Mouse (Mus musculus): ENCODE results near the gene Adat1. TPM values are rescaled to one million over a fixed set of nuclear protein-coding genes. Genes with fewer than 3 reads are reported as not detected.
"Not testable (repeated sequence)": the region's sequence is repeated elsewhere in the genome, so short reads cannot be mapped to it uniquely, and the experiment has no call there.

Gene Adat1
- total and polyA plus RNA-seq, 3 experiments: 8.3 to 9.3 TPM; not detected in 1

DNA sequence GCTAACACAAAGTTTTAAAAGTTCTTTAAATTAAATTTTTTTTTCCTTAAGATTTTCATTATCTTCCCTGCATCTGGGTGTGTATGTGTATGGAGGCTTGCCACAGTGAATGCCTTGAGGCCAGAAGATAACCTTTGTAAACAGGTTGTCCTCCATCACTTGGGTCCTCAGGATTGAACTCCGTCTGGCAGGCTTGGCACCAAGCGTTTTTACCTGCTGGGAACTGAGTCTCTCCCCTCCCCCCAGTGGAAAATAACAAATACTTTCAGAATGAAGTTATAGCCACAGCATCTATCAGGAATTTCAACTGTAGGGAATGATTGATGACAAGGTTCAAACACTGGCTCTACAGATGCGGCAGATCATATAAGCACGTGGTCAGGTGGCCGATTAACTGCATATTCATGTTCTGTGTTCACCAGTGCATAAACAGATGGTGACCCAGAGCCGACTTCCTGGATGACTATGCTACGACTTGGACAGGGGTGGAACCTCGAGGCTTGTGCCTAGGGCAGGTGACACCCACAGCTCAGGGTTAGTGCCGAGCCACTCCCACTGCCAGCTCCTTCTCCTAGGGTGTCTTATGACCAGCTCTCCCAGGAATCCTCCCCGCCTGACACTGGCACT, 52.5 kb downstream of the Adat1 start:
- no peak for TF ChIP-seq RAD21 (IDR thresholded peaks at IDR 0.05; ENCODE audit: low read depth, low read length)
- 0 out of 2 replicates have a peak, but pooled peaks have one; percentile 6 for TF ChIP-seq MAZ (IDR thresholded peaks at IDR 0.05; ENCODE audit: low read depth, low read length)
- TF ChIP-seq HCFC1 (IDR thresholded peaks at IDR 0.05; ENCODE audit: low read depth, low read length): peak; percentile 19; the same call in 1 of the 2 replicates
- peak; percentile 60; the same call in 1 of the 2 replicates for TF ChIP-seq USF1 (IDR thresholded peaks at IDR 0.05; ENCODE audit: low read depth, low read length)
- peak; percentile 43 for TF ChIP-seq ELF1 (IDR thresholded peaks at IDR 0.05; ENCODE audit: low read depth, low read length)
- TF ChIP-seq MYC (IDR thresholded peaks at IDR 0.05; ENCODE audit: low read depth, low read length): peak; percentile 66
- TF ChIP-seq TAL1 (IDR thresholded peaks at IDR 0.05; ENCODE audit: low read length): no peak
- TF ChIP-seq SMC3 (IDR thresholded peaks at IDR 0.05; ENCODE audit: low read depth, low read length): no peak
- TF ChIP-seq MAX (IDR thresholded peaks at IDR 0.05; ENCODE audit: low read length): peak; percentile 94
- 0 out of 2 replicates have a peak, but pooled peaks have one; percentile 11 for TF ChIP-seq SIN3A (IDR thresholded peaks at IDR 0.05; ENCODE audit: low read length)
- no peak for TF ChIP-seq USF2 (IDR thresholded peaks at IDR 0.05; ENCODE audit: borderline replicate concordance in 1 of 2, insufficient read depth in 1 of 2, low read depth in 1 of 2, low read length in 2 of 2)
- TF ChIP-seq MXI1 (IDR thresholded peaks at IDR 0.05; ENCODE audit: low read depth, low read length): peak; percentile 68
- peaks cover 0 to 12% of the 10 kb centered on the region in 2 experiments; a peak in 3 of 4 replicates for H3K36me3 ChIP-seq (ENCODE audit: control insufficient read depth in 1 of 2, insufficient read depth in 2 of 2, low read length in 2 of 2)
- peak; percentile 75 for DNase-seq (ENCODE audit: low read depth, low spot score)
- H3K27me3 ChIP-seq (ENCODE audit: control insufficient read depth in 1 of 2, insufficient read depth in 2 of 2, low read length in 2 of 2): no peaks in the 10 kb centered on the region
- H3K9me3 ChIP-seq (replicated peaks; ENCODE audit: insufficient read depth, low read length): no peaks in the 10 kb centered on the region
- peaks cover 4 to 18% of the 10 kb centered on the region in 2 experiments for H3K4me1 ChIP-seq (ENCODE audit: control insufficient read depth in 1 of 2, insufficient read depth in 2 of 2, low read length in 2 of 2)
- H3K9ac ChIP-seq (ENCODE audit: control insufficient read depth, low read depth, low read length, poor library complexity, severe bottlenecking): peak overlapping the region; percentile 53
- peak overlapping the region; percentile 3; the same call in 1 of the 2 replicates for H3K27ac ChIP-seq (ENCODE audit: control insufficient read depth, low read depth, low read length)
- peak overlapping the region; percentile 75 to 93 for H3K4me3 ChIP-seq (ENCODE audit: control insufficient read depth in 1 of 2, insufficient read depth in 1 of 2, low read depth in 2 of 2, low read length in 2 of 2)
- H3K79me2 ChIP-seq (ENCODE audit: control insufficient read depth, insufficient read depth, low read length, poor library complexity): peaks cover 5% of the 10 kb centered on the region; the same call in 1 of the 2 replicates

DNA sequence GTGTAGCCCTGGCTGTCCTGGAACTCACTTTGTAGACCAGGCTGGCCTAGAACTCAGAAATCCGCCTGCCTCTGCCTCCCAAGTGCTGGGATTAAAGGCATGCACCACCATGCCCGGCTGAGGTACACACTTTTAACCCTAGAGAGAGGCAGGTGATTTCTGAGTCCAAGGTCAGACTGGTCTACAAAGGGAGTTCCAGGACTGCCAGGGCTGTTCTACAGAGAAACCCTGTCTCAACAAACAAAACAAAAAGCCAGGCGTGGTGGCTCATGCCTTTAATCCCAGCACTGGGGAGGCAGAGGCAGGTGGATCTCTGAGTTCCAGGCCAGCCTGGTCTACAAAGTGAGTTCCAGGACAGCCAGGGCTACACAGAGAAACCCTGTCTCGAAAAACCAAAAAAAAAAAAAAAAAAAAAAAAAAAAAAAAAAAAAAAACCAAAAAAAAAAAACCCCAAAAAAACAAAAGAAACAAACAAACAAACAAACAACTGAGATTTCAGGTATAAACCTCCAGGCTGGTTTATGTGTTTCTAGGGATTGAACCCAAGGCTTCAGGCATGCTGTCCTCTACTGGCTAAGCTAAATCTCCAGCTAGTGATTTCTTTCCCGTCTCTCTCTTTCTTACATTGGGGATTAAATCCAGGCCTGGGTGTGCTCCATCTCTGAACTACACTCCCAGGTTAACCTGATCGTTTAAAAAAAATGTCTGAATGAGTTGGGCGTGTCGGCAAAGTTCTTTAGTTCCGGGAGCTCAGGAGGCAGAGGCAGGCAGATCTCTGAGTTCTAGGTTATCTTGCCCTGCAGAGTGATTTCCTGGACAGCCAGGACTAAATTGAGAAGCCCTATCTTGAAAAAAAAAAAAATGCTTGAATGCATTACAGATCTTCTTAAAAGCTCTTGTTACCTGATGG, 53.8 kb downstream of the Adat1 start:
- not testable (repeated sequence) for H3K4me3 ChIP-seq (ENCODE audit: control insufficient read depth in 1 of 2, insufficient read depth in 1 of 2, low read depth in 2 of 2, low read length in 2 of 2); DNase-seq (ENCODE audit: low read depth, low spot score); H3K27me3 ChIP-seq (ENCODE audit: control insufficient read depth in 1 of 2, insufficient read depth in 2 of 2, low read length in 2 of 2); H3K9ac ChIP-seq (ENCODE audit: control insufficient read depth, low read depth, low read length, poor library complexity, severe bottlenecking); H3K27ac ChIP-seq (ENCODE audit: control insufficient read depth, low read depth, low read length); H3K9me3 ChIP-seq (replicated peaks; ENCODE audit: insufficient read depth, low read length); H3K79me2 ChIP-seq (ENCODE audit: control insufficient read depth, insufficient read depth, low read length, poor library complexity)
- peaks cover 0 to 12% of the 10 kb centered on the region in 2 experiments; a peak in 2 of 4 replicates for H3K36me3 ChIP-seq (ENCODE audit: control insufficient read depth in 1 of 2, insufficient read depth in 2 of 2, low read length in 2 of 2)
- peaks cover 4 to 18% of the 10 kb centered on the region in 2 experiments for H3K4me1 ChIP-seq (ENCODE audit: control insufficient read depth in 1 of 2, insufficient read depth in 2 of 2, low read length in 2 of 2)
